Mouse (Mus musculus) midbrain, embryonic 13.5 days (tissue): ENCODE measurements around the gene Cntnap4. TPM values are rescaled to one million over a fixed set of nuclear protein-coding genes. Genes with fewer than 3 reads are reported as not detected.

Experiments used
- ATAC-seq: fragments of 200-750 bp; cut with Nextera tagmentation; 2 replicates; pipeline ENCODE4 v1.8.0; 2017; ENCODE audit warnings: mild to moderate bottlenecking, moderate TSS enrichment, moderate library complexity
- H3K27ac ChIP-seq: fragments of 300-500 bp; sonication (generic); 2 replicates; pipeline ENCODE4 v1.5.1; 2015; ENCODE audit warnings: inconsistent platforms, mild to moderate bottlenecking, moderate library complexity
- H3K27me3 ChIP-seq: fragments of 300-500 bp; sonication (generic); 2 replicates; pipeline ENCODE4 v1.6.1; 2015; ENCODE audit warnings: mild to moderate bottlenecking, inconsistent platforms
- H3K36me3 ChIP-seq: fragments of 300-500 bp; sonication (generic); 2 replicates; pipeline ENCODE4 v1.6.1; 2015; ENCODE audit warnings: mild to moderate bottlenecking, inconsistent platforms
- H3K4me1 ChIP-seq: fragments of 300-500 bp; sonication (generic); replicated peaks from 2 replicates; pipeline ENCODE4 v1.6.1; 2015; ENCODE audit warnings: inconsistent platforms
- H3K4me2 ChIP-seq: fragments of 300-500 bp; sonication (generic); replicated peaks from 2 replicates; pipeline ENCODE4 v1.6.1; 2015; ENCODE audit warnings: moderate library complexity, mild to moderate bottlenecking, inconsistent platforms
- H3K4me3 ChIP-seq: fragments of 300-500 bp; sonication (generic); replicated peaks from 2 replicates; pipeline ENCODE4 v1.5.1; 2015; ENCODE audit warnings: mild to moderate bottlenecking, inconsistent platforms
- H3K9ac ChIP-seq: fragments of 300-500 bp; sonication (generic); replicated peaks from 2 replicates; pipeline ENCODE4 v1.6.1; 2015; ENCODE audit warnings: mild to moderate bottlenecking, inconsistent platforms
- H3K9me3 ChIP-seq: fragments of 300-500 bp; sonication (generic); 2 replicates; pipeline ENCODE4 v1.6.1; 2016; ENCODE audit warnings: mild to moderate bottlenecking, inconsistent platforms
- WGBS: fragments of 180-500 bp; shearing (Covaris S2); methylation state at CpG from one replicate; pipeline ENCODE4 v1.1.7; 2015; 5-methylcytosine and 5-hydroxymethylcytosine counted together
- polyA plus RNA-seq: library from polyadenylated mRNA; unstranded; fragments of >200 nt; fragmentation: Nextera tagmentation; extraction: Ambion mirVana; gene quantifications from 2 replicates; pipeline ENCODE4 v1.2.1, GENCODE M21; 2015

Cntnap4 gene
- 10.4 and 11.2 TPM in 2 replicates for polyA plus RNA-seq

- Histone ChIP-seq H3K9ac (peak within 1 kb of the TSS; percentile 77), H3K36me3 (no peaks in the 10 kb centered on the region), H3K4me1 (peaks cover 17% of the 10 kb centered on the region), H3K4me2 (peak within 1 kb of the TSS; percentile 66), H3K4me3 (peak within 1 kb of the TSS; percentile 54), H3K27me3 (no peaks in the 10 kb centered on the region; the same call in 1 of the 2 replicates), H3K9me3 (no peaks in the 10 kb centered on the region), H3K27ac (peak within 1 kb of the TSS; percentile 74)
- 2% methylated on average over 18 of the region's 18 CpGs for WGBS
- peak; percentile 84 for ATAC-seq
Measured at GRCm38 (mm10) chr8:112569471-112570141, at the start of gene Cntnap4. Gene Cntnap4 (plus strand): TSS chr8:112570043.

- H3K27ac ChIP-seq = no peak overlapping the region
- H3K4me1 ChIP-seq = no peaks in the 10 kb centered on the region
- WGBS = 63% methylated on average over 4 of the region's 4 CpGs
- H3K27me3 ChIP-seq = no peaks in the 10 kb centered on the region
- no peak overlapping the region for H3K4me2 ChIP-seq
- H3K36me3 ChIP-seq = no peaks in the 10 kb centered on the region
- ATAC-seq = no peak
- no peak overlapping the region for H3K4me3 ChIP-seq
- H3K9ac ChIP-seq = no peak overlapping the region
- H3K9me3 ChIP-seq = no peaks in the 10 kb centered on the region
Measured at GRCm38 (mm10) chr8:112557376-112557775, 12.5 kb upstream of the Cntnap4 start.

GRCm38 (mm10) chr8:112570541-112570940, 698 bp downstream of the Cntnap4 start:
- WGBS = 8% methylated on average over 6 of the region's 6 CpGs
- Histone ChIP-seq H3K9ac (peak overlapping the region; percentile 50), H3K27me3 (no peaks in the 10 kb centered on the region; the same call in 1 of the 2 replicates), H3K4me2 (peak overlapping the region; percentile 66), H3K36me3 (no peaks in the 10 kb centered on the region), H3K9me3 (no peaks in the 10 kb centered on the region), H3K4me3 (peak overlapping the region; percentile 54), H3K4me1 (peaks cover 17% of the 10 kb centered on the region), H3K27ac (peak overlapping the region; percentile 44; the same call in 1 of the 2 replicates)
- peak; percentile 53; the same call in 1 of the 2 replicates for ATAC-seq

GRCm38 (mm10) chr8:112571337-112571904, 1.6 kb downstream of the Cntnap4 start:
- 16% methylated on average over 9 of the region's 9 CpGs for WGBS
- Histone ChIP-seq H3K27me3 (no peaks in the 10 kb centered on the region; the same call in 1 of the 2 replicates), H3K27ac (0 out of 2 replicates have a peak overlapping the region, but pooled peaks have one; percentile 21), H3K4me1 (peaks cover 17% of the 10 kb centered on the region), H3K9me3 (no peaks in the 10 kb centered on the region), H3K9ac (peak overlapping the region; percentile 44), H3K36me3 (no peaks in the 10 kb centered on the region), H3K4me2 (peak overlapping the region; percentile 66), H3K4me3 (peak overlapping the region; percentile 54)
- ATAC-seq = peak; percentile 64

- no peaks in the 10 kb centered on the region for H3K4me1 ChIP-seq
- H3K27me3 ChIP-seq = no peaks in the 10 kb centered on the region
- ATAC-seq = no peak
- no peak overlapping the region for H3K4me2 ChIP-seq
- H3K9me3 ChIP-seq = no peaks in the 10 kb centered on the region
- H3K27ac ChIP-seq = no peak overlapping the region
- WGBS = 72% methylated on average over 6 of the region's 6 CpGs
- no peaks in the 10 kb centered on the region for H3K36me3 ChIP-seq
- no peak overlapping the region for H3K9ac ChIP-seq
- H3K4me3 ChIP-seq = no peak overlapping the region
Measured at GRCm38 (mm10) chr8:112581473-112581872, 11.6 kb downstream of the Cntnap4 start.

- Histone ChIP-seq H3K9ac (no peak overlapping the region), H3K4me3 (no peak overlapping the region), H3K9me3 (no peaks in the 10 kb centered on the region), H3K4me2 (no peak overlapping the region), H3K4me1 (no peaks in the 10 kb centered on the region), H3K36me3 (no peaks in the 10 kb centered on the region), H3K27ac (no peak overlapping the region), H3K27me3 (no peaks in the 10 kb centered on the region)
- 93% methylated on average over 2 of the region's 2 CpGs for WGBS
- ATAC-seq = no peak
Measured at GRCm38 (mm10) chr8:112583440-112583839, 13.6 kb downstream of the Cntnap4 start.

- H3K4me1 ChIP-seq = peaks cover 14% of the 10 kb centered on the region; the same call in 1 of the 2 replicates
Measured at GRCm38 (mm10) chr8:112588357-112589051, 18.7 kb downstream of the Cntnap4 start.

GRCm38 (mm10) chr8:112589052-112589389, 19.2 kb downstream of the Cntnap4 start:
- no peaks in the 10 kb centered on the region for H3K27me3 ChIP-seq
- no peak for ATAC-seq
- no peak overlapping the region for H3K4me2 ChIP-seq
- H3K9me3 ChIP-seq = no peaks in the 10 kb centered on the region
- WGBS = 71% methylated on average over 14 of the region's 14 CpGs
- peaks cover 14% of the 10 kb centered on the region; the same call in 1 of the 2 replicates for H3K4me1 ChIP-seq
- no peaks in the 10 kb centered on the region for H3K36me3 ChIP-seq
- H3K27ac ChIP-seq = no peak overlapping the region
- no peak overlapping the region for H3K4me3 ChIP-seq
- no peak overlapping the region for H3K9ac ChIP-seq

More at GRCm38 (mm10) chr8:112588357-112589051, 18.7 kb downstream of the Cntnap4 start:
- H3K9ac ChIP-seq = no peak overlapping the region
- no peaks in the 10 kb centered on the region for H3K9me3 ChIP-seq
- H3K36me3 ChIP-seq = no peaks in the 10 kb centered on the region
- H3K4me3 ChIP-seq = no peak overlapping the region
- WGBS = 78% methylated on average over 8 of the region's 8 CpGs
- no peak overlapping the region for H3K4me2 ChIP-seq
- H3K27ac ChIP-seq = no peak overlapping the region
- no peak for ATAC-seq
- H3K27me3 ChIP-seq = no peaks in the 10 kb centered on the region

GRCm38 (mm10) chr8:112596023-112596776, 26.4 kb downstream of the Cntnap4 start:
- H3K27ac ChIP-seq = peak overlapping the region; percentile 21; the same call in 1 of the 2 replicates
- H3K9me3 ChIP-seq = no peaks in the 10 kb centered on the region
- no peaks in the 10 kb centered on the region for H3K27me3 ChIP-seq
- no peak overlapping the region; the same call in 1 of the 2 replicates for H3K4me2 ChIP-seq
- H3K4me3 ChIP-seq = no peak overlapping the region
- H3K4me1 ChIP-seq = peaks cover 5% of the 10 kb centered on the region; the same call in 1 of the 2 replicates
- peak; percentile 56; the same call in 1 of the 2 replicates for ATAC-seq
- H3K36me3 ChIP-seq = no peaks in the 10 kb centered on the region
- H3K9ac ChIP-seq = no peak overlapping the region
- WGBS = 62% methylated on average over 15 of the region's 15 CpGs

GRCm38 (mm10) chr8:112599975-112600374, 30.1 kb downstream of the Cntnap4 start:
- ATAC-seq = no peak
- Histone ChIP-seq H3K4me1 (no peaks in the 10 kb centered on the region), H3K9me3 (no peaks in the 10 kb centered on the region), H3K4me3 (no peak overlapping the region), H3K4me2 (no peak overlapping the region), H3K27ac (no peak overlapping the region), H3K9ac (no peak overlapping the region), H3K27me3 (no peaks in the 10 kb centered on the region), H3K36me3 (no peaks in the 10 kb centered on the region)
- 88% methylated on average over 11 of the region's 11 CpGs for WGBS

GRCm38 (mm10) chr8:112601150-112601549, 31.3 kb downstream of the Cntnap4 start:
- Histone ChIP-seq H3K9me3 (no peaks in the 10 kb centered on the region), H3K9ac (no peak overlapping the region), H3K4me3 (no peak overlapping the region), H3K27ac (no peak overlapping the region), H3K27me3 (no peaks in the 10 kb centered on the region), H3K4me1 (no peaks in the 10 kb centered on the region), H3K4me2 (no peak overlapping the region), H3K36me3 (no peaks in the 10 kb centered on the region)
- WGBS = 82% methylated on average over 1 of the region's 1 CpGs
- no peak for ATAC-seq
